Mouse (Mus musculus): ENCODE results near the gene Zbtb22.
A peak's percentile ranks its signal among the peaks of the same experiment; 100 is the strongest.

Gene Zbtb22

GRCm38 (mm10) chr17:33965082-33965845 lies 49.6 kb downstream of the Zbtb22 start:
- no peak for DNase-seq (ENCODE audit: low read depth, low spot score)

GRCm38 (mm10) chr17:33965846-33966550 lies 50.3 kb downstream of the Zbtb22 start:
- no peak for DNase-seq (ENCODE audit: low read depth, low spot score)

GRCm38 (mm10) chr17:33968489-33968888 lies 52.8 kb downstream of the Zbtb22 start:
- DNase-seq (ENCODE audit: low read depth, low spot score) = peak; percentile 88
